Mouse (Mus musculus): ENCODE measurements at regions not wholly inside any gene's neighbourhood (a gene's known extent, or its start where the extent isn't known, plus 50 kb on each side); places are given as distances from the start of the nearest gene placed in this dataset.

DNA sequence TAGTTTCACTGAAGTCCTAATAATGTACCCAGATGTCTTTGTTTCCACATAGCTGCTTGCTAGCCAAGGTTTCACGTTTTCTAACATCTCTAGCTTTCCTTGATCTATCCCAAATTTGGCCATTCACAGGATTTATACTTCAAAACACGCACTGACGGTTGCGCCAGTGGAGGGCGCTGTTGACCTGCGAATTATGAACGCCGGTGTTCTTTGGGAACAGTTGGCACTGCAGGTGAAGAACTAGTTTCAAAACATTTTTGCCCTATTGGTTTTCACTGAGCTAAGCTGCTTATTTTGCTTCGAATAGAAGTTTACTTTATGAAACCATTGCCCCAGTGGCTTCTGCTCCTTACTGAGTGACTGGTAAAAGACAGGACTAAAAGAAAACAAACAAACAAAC is 76.7 kb upstream of the Slitrk3 start:
- peak; percentile 44 to 56 for DNase-seq (ENCODE audit: extremely low spot score in 1 of 2, low spot score in 2 of 2)
- H3K27ac ChIP-seq = no peak overlapping the region
- no peak overlapping the region for H3K4me3 ChIP-seq
- intact Hi-C loops (cut with DNase I) = loop anchor here (2.0 kb wide), 1 partner anchor 266 kb away; no protein-coding TSS in a partner anchor
- peak; percentile 75 for TF ChIP-seq CTCF (IDR thresholded peaks at IDR 0.05)

- intact Hi-C loops (cut with DNase I) = no loop called here
- H3K27ac ChIP-seq = no peak overlapping the region
- no peak for DNase-seq (ENCODE audit: extremely low spot score in 1 of 2, low spot score in 2 of 2)
- TF ChIP-seq CTCF (IDR thresholded peaks at IDR 0.05) = no peak
- H3K4me3 ChIP-seq = no peak overlapping the region
These were observed 67.5 kb upstream of the Slitrk3 start for GRCm38 (mm10) chr3:73125143-73125542.

GRCm38 (mm10) chr3:73109102-73109501 is 51.5 kb upstream of the Slitrk3 start:
- Histone ChIP-seq H3K27ac (no peak overlapping the region), H3K4me3 (no peak overlapping the region)
- DNase-seq (ENCODE audit: extremely low spot score in 1 of 2, low spot score in 2 of 2) = no peak
- intact Hi-C loops (cut with DNase I) = no loop called here
- no peak for TF ChIP-seq CTCF (IDR thresholded peaks at IDR 0.05)

All from left cerebral cortex, adult 2 months (tissue).